Mouse (Mus musculus) neural tube, embryonic 13.5 days (tissue): ENCODE data around the gene Rabggtb. TPM values are rescaled to one million over a fixed set of nuclear protein-coding genes. Genes with fewer than 3 reads are reported as not detected.

Experiments used
- ATAC-seq: fragments of 200-750 bp; cut with Nextera tagmentation; 2 replicates; pipeline ENCODE4 v1.8.0; 2017; ENCODE audit warnings: low read depth, mild to moderate bottlenecking, moderate TSS enrichment, moderate library complexity
- H3K27ac ChIP-seq: fragments of 300-500 bp; sonication (generic); replicated peaks from 2 replicates; pipeline ENCODE4 v1.5.1; 2015; ENCODE audit warnings: moderate library complexity, mild to moderate bottlenecking, inconsistent platforms
- H3K27me3 ChIP-seq: fragments of 300-500 bp; sonication (generic); 2 replicates; pipeline ENCODE4 v1.6.1; 2015; ENCODE audit warnings: mild to moderate bottlenecking, inconsistent platforms
- H3K36me3 ChIP-seq: fragments of 300-500 bp; sonication (generic); 2 replicates; pipeline ENCODE4 v1.6.1; 2015; ENCODE audit warnings: mild to moderate bottlenecking, inconsistent platforms
- H3K4me1 ChIP-seq: fragments of 300-500 bp; sonication (generic); replicated peaks from 2 replicates; pipeline ENCODE4 v1.6.1; 2015; ENCODE audit warnings: inconsistent platforms
- H3K4me2 ChIP-seq: fragments of 300-500 bp; sonication (generic); 2 replicates; pipeline ENCODE4 v1.6.1; 2015; ENCODE audit warnings: inconsistent platforms, mild to moderate bottlenecking, moderate library complexity
- H3K4me3 ChIP-seq: fragments of 300-500 bp; sonication (generic); 2 replicates; pipeline ENCODE4 v1.5.1; 2015; ENCODE audit warnings: mild to moderate bottlenecking, inconsistent platforms
- H3K9ac ChIP-seq: fragments of 300-500 bp; sonication (generic); 2 replicates; pipeline ENCODE4 v1.6.1; 2015; ENCODE audit warnings: moderate library complexity, mild to moderate bottlenecking, inconsistent platforms
- H3K9me3 ChIP-seq: fragments of 300-500 bp; sonication (generic); 2 replicates; pipeline ENCODE4 v1.6.1; 2016; ENCODE audit warnings: inconsistent platforms
- WGBS: fragments of 180-500 bp; shearing (Covaris S2); methylation state at CpG from one replicate; pipeline ENCODE4 v1.1.7; 2015; 5-methylcytosine and 5-hydroxymethylcytosine counted together
- polyA plus RNA-seq: library from polyadenylated mRNA; unstranded; fragments of >200 nt; fragmentation: Nextera tagmentation; extraction: Ambion mirVana; gene quantifications from 2 replicates; pipeline ENCODE4 v1.2.1, GENCODE M21; 2015

Gene Rabggtb
- polyA plus RNA-seq, 1 experiment from 2014 or later, result 46.9 TPM

DNA sequence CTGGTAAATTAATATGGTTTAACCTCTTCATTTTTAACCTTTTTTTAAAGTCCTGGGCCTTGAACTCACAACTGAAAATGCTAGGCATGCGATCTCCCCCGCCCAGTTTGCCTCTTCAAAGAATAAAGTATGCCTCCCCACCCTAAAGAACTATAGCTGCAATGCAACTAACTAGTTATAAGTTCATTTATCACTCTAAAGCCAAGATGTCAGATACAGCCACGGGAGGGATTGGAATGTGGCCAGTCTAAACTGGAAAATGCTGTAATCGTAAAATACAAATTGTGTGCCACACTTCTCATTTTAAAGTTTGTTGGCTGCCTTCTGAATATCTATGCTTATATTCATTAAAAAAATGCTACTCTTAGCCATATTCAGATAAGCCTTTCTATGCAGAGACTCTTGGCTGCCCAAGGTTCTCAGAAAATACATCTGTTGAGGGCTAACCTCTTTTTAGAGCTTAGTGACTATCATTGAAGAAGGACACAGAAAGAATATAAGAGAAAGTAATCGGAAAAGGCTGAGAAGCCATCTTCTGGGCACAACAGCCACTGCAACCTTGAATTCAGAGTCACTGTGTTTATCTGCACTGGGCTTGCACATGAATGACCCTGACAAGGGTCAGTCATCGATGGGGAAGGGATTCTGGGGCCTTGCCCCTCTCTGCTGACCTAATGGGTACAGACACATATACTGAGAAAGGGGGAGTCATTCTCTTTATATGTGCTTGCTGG lies 868 bp upstream of the Rabggtb start:
- ATAC-seq, result no peak
- WGBS, result 47% methylated on average over 6 of the region's 6 CpGs
- Histone ChIP-seq H3K27me3 (no peaks in the 10 kb centered on the region), H3K9ac (peak overlapping the region; percentile 93), H3K27ac (peak overlapping the region; percentile 95), H3K36me3 (peaks cover 23% of the 10 kb centered on the region), H3K4me1 (peaks cover 43% of the 10 kb centered on the region), H3K4me3 (peak overlapping the region; percentile 84), H3K4me2 (peak overlapping the region; percentile 88), H3K9me3 (no peaks in the 10 kb centered on the region)

DNA sequence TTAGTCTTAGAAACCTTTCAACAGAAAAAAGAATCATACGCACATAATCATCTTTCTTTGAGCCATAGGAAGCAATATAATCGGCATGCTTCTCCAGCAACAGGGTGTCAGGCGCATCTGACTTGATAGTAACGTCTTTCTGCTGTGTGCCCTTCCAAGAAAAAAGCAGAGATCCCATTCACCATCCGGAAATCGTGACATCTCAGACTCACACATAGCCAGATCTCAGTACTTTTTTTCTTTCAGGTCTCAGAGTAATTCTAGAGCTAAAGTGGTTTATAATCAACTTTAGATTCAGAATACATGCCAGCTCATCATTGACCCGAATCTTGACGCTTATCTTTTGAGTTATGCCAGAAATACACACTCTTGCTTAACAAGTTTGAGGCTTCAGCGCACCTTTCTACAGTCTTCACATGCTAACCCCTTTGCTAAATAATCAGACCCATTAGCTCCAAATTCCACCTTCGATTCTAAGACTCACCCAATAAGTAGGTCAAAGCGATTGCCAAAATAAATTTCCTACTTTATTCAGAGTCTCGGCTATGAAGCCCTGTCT lies 848 bp downstream of the Rabggtb start:
- peaks cover 39% of the 10 kb centered on the region for H3K36me3 ChIP-seq
- peak overlapping the region; percentile 84 for H3K4me3 ChIP-seq
- no peaks in the 10 kb centered on the region for H3K9me3 ChIP-seq
- H3K27ac ChIP-seq, result peak overlapping the region; percentile 95
- peaks cover 54% of the 10 kb centered on the region for H3K4me1 ChIP-seq
- ATAC-seq, result no peak
- no peaks in the 10 kb centered on the region for H3K27me3 ChIP-seq
- H3K4me2 ChIP-seq, result peak overlapping the region; percentile 88
- WGBS, result 3% methylated on average over 12 of the region's 12 CpGs
- H3K9ac ChIP-seq, result peak overlapping the region; percentile 93

GRCm38 (mm10) chr3:153911197-153911881 lies 1.5 kb downstream of the Rabggtb start:
- no peak overlapping the region for H3K27ac ChIP-seq
- no peak for ATAC-seq
- WGBS, result 50% methylated on average over 8 of the region's 8 CpGs

DNA sequence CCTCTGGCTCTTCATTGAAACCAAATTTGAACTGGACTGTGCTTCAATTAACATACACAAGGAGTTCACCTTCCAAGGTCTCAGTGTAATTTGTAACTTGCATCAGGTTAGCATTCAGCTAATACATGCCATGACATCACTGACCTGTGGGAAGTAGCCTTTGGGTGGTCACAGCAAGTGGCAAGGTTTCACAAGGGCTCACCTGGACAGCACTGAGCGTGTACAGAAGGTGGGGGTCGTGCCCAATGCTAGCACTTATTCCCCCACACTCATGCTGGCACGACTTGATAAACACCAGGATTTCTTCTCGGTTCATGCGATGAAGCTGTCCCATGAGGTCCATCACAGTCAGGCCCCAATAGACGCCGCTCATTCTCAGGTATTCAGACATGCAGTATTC lies 2.3 kb downstream of the Rabggtb start:
- Histone ChIP-seq H3K4me2 (peak overlapping the region; percentile 88), H3K27me3 (no peaks in the 10 kb centered on the region), H3K36me3 (peaks cover 54% of the 10 kb centered on the region), H3K4me3 (no peak overlapping the region), H3K4me1 (peaks cover 54% of the 10 kb centered on the region), H3K9me3 (no peaks in the 10 kb centered on the region), H3K9ac (peak overlapping the region; percentile 93), H3K27ac (no peak overlapping the region)
- no peak for ATAC-seq
- 69% methylated on average over 7 of the region's 7 CpGs for WGBS

More at GRCm38 (mm10) chr3:153911197-153911881, 1.5 kb downstream of the Rabggtb start:
- H3K4me3 ChIP-seq, result peak overlapping the region; percentile 84
- H3K4me1 ChIP-seq, result peaks cover 54% of the 10 kb centered on the region
- H3K36me3 ChIP-seq, result peaks cover 45% of the 10 kb centered on the region
- no peaks in the 10 kb centered on the region for H3K9me3 ChIP-seq
- peak overlapping the region; percentile 88 for H3K4me2 ChIP-seq
- no peaks in the 10 kb centered on the region for H3K27me3 ChIP-seq
- peak overlapping the region; percentile 93 for H3K9ac ChIP-seq

- Histone ChIP-seq H3K4me2 (no peak overlapping the region), H3K4me1 (peaks cover 53% of the 10 kb centered on the region), H3K9me3 (no peaks in the 10 kb centered on the region), H3K9ac (no peak overlapping the region), H3K36me3 (peaks cover 68% of the 10 kb centered on the region), H3K27ac (no peak overlapping the region), H3K27me3 (no peaks in the 10 kb centered on the region), H3K4me3 (no peak overlapping the region)
- 77% methylated on average over 5 of the region's 5 CpGs for WGBS
- ATAC-seq, result no peak
Measured at GRCm38 (mm10) chr3:153908919-153909318, 3.9 kb downstream of the Rabggtb start.

DNA sequence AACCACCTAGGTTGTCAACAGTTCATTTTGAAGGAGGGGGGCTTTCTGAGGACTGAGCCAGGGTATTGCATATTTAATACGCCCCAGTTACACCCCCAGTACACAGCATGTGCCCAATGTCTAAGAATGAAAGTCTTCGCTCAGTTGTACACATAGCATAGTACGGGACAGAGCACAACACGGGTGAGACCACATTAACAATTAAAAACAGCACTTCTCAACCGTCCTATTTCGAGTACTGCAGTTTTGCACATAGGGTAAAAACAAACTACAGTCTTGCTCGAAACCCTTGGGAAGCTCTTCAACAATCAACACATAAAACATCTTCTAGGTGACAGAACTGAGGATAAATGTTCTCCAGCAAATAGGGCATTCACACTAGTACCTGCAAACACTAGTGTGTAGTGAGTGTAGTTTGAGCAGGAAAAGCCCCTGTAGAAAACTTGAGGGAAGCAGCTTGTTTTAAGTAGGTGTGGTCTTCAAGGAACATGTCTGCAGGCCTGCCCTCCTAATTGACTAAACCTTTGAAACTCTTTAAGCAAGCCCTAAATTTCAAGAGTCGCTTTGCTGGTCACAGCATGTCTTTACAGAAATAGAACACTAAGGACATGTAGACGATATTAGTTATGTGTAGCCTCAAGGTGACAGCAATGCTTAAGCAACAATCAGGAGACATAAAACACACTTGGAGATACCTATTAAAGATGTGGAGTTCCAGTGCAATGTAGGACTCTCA lies 6.5 kb downstream of the Rabggtb start, which contains the start of gene Msh4:
Gene Msh4 (minus strand): TSS at position 3 of the 736 bp plus-strand sequence.
- Histone ChIP-seq H3K4me1 (peaks cover 36% of the 10 kb centered on the region), H3K27me3 (no peaks in the 10 kb centered on the region), H3K27ac (no peak within 1 kb of the TSS), H3K36me3 (peaks cover 76% of the 10 kb centered on the region), H3K9me3 (no peaks in the 10 kb centered on the region), H3K4me3 (no peak within 1 kb of the TSS), H3K9ac (no peak within 1 kb of the TSS), H3K4me2 (no peak within 1 kb of the TSS)
- no peak for ATAC-seq
- 85% methylated on average over 9 of the region's 9 CpGs for WGBS

DNA sequence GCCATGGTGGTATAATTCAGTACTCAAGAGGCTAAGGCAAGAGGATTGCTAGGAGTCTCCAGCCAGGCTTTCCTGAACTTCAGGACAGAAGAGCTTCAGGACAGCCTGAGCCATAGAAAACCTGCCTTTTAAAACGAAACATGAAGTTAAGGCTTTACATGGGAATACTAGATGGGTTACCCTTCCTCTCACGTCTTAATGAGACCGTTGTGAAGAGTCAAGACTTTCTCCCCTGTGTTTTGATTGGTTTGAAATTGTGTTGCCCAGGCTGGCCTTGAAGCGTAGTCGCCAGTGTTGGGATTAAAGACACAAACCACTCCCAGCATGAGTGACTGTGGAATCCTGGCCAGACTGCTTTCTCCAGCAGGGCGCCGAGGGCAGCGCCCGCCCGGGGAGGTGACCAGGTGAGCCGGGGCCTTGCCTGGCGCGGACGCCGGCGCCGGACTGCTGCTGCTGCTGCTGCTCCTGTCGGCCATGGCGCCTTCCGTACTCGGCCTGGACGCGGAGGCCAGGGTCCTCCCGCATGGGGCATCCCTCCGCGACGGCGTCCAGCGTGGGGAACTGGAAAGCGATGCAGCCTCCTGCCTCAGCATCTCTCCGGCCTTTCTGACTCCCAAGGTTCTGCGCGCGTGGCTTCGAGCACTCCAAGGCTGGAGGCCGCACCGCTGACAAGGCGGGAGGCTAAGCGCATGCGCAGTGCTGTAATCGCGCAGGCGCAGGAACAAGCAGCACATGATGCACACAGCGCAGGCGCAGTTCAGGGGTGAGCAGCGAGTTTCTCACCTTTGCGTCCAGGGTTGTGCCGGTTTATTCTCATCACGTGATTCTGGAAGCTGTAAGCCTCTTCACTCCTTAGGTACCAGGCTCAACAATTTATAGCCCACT lies 7.3 kb downstream of the Rabggtb start:
- no peaks in the 10 kb centered on the region for H3K9me3 ChIP-seq
- no peak overlapping the region for H3K9ac ChIP-seq
- WGBS, result 83% methylated on average over 49 of the region's 49 CpGs
- no peak overlapping the region for H3K27ac ChIP-seq
- H3K27me3 ChIP-seq, result no peaks in the 10 kb centered on the region
- ATAC-seq, result peak; percentile 33; the same call in 1 of the 2 replicates
- H3K4me1 ChIP-seq, result peaks cover 28% of the 10 kb centered on the region
- no peak overlapping the region for H3K4me3 ChIP-seq
- H3K4me2 ChIP-seq, result no peak overlapping the region
- H3K36me3 ChIP-seq, result peaks cover 72% of the 10 kb centered on the region

DNA sequence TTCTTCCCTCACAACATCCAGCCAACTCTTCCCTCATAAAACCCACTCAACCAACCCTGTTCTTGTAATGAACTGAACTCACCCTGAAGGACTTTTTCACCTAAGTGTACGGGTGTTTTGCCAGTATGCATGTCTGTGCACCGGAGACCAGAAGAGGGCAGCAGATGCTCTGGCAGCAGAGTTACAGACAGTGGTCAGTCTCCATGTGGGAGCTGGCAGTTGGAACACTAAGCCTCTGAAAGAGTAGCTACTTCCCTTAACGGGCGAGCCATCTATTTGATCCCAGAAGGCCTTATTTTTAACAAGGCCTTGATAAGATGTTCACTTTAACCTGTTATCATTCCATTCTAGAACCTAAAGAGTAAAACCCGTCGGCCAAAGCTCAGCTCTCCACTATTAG lies 8.2 kb downstream of the Rabggtb start:
- Histone ChIP-seq H3K4me2 (no peak overlapping the region), H3K27ac (no peak overlapping the region), H3K4me3 (no peak overlapping the region), H3K9me3 (no peaks in the 10 kb centered on the region), H3K9ac (no peak overlapping the region), H3K27me3 (no peaks in the 10 kb centered on the region), H3K36me3 (peaks cover 63% of the 10 kb centered on the region), H3K4me1 (peaks cover 19% of the 10 kb centered on the region)
- no peak for ATAC-seq
- 68% methylated on average over 6 of the region's 6 CpGs for whole genome bisulfite sequencing

GRCm38 (mm10) chr3:153902595-153902994 lies 10.2 kb downstream of the Rabggtb start:
- no peak overlapping the region for H3K4me3 ChIP-seq
- 69% methylated on average over 3 of the region's 3 CpGs for WGBS

GRCm38 (mm10) chr3:153901904-153902303 lies 10.9 kb downstream of the Rabggtb start:
- Histone ChIP-seq H3K4me1 (no peaks in the 10 kb centered on the region), H3K27ac (no peak overlapping the region), H3K4me3 (no peak overlapping the region), H3K4me2 (no peak overlapping the region), H3K36me3 (peaks cover 36% of the 10 kb centered on the region), H3K9ac (no peak overlapping the region), H3K27me3 (no peaks in the 10 kb centered on the region), H3K9me3 (no peaks in the 10 kb centered on the region)
- 91% methylated on average over 1 of the region's 1 CpGs for WGBS
- ATAC-seq, result no peak

More at GRCm38 (mm10) chr3:153902595-153902994, 10.2 kb downstream of the Rabggtb start:
- H3K36me3 ChIP-seq, result peaks cover 43% of the 10 kb centered on the region
- ATAC-seq, result no peak
- no peaks in the 10 kb centered on the region for H3K27me3 ChIP-seq
- 0 out of 2 replicates have a peak, but pooled peaks cover 2% of the 10 kb centered on the region for H3K4me1 ChIP-seq
- H3K9ac ChIP-seq, result no peak overlapping the region
- no peak overlapping the region for H3K4me2 ChIP-seq
- H3K27ac ChIP-seq, result no peak overlapping the region
- no peaks in the 10 kb centered on the region for H3K9me3 ChIP-seq

DNA sequence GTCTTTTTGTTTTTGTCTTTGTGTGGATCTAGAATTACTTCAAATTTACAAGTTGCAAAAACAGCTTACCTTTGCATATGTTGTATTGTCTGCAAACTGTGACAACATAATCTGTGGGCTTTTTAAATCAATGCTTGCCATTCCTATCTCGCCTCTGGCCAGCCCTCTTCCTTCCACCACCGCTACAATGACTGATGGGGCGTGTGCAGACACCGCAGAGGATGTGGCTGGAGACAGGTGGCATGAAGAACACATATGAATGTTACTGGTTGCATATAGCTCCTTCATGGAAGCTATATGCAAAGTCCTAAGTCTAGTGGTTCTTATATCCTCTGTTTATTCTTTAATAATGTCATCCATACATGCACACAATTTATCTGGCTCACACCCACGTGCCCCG lies 15.6 kb downstream of the Rabggtb start:
- 77% methylated on average over 6 of the region's 6 CpGs for WGBS
- no peak overlapping the region for H3K4me3 ChIP-seq
- no peaks in the 10 kb centered on the region for H3K27me3 ChIP-seq
- no peak overlapping the region for H3K27ac ChIP-seq
- no peak overlapping the region for H3K9ac ChIP-seq
- H3K4me2 ChIP-seq, result no peak overlapping the region
- H3K36me3 ChIP-seq, result no peaks in the 10 kb centered on the region
- H3K9me3 ChIP-seq, result no peaks in the 10 kb centered on the region
- no peaks in the 10 kb centered on the region for H3K4me1 ChIP-seq
- ATAC-seq, result no peak
